Mouse (Mus musculus) liver, postnatal 0 days (tissue): ENCODE measurements around the gene Pard3b. TPM values are rescaled to one million over a fixed set of nuclear protein-coding genes. Genes with fewer than 3 reads are reported as not detected.

Source experiments
- ATAC-seq: fragments of 200-750 bp; cut with Nextera tagmentation; 2 replicates; pipeline ENCODE4 v1.8.0; 2017; ENCODE audit warnings: mild to moderate bottlenecking, moderate library complexity
- DNase-seq: peaks from one replicate; pipeline ENCODE4 v3.0.0-alpha.2; 2016
- H3K27ac ChIP-seq: fragments of 300-500 bp; sonication (generic); 2 replicates; pipeline ENCODE4 v1.5.1; 2014; ENCODE audit warnings: antibody characterized with exemption, moderate library complexity, mild to moderate bottlenecking, low read depth
- H3K27me3 ChIP-seq: fragments of 300-500 bp; sonication (generic); 2 replicates; pipeline ENCODE4 v1.6.1; 2014; ENCODE audit warnings: low read length, control low read depth, mixed read lengths; ENCODE audit not compliant: insufficient read depth
- H3K36me3 ChIP-seq: fragments of 300-500 bp; sonication (generic); replicated peaks from 2 replicates; pipeline ENCODE4 v1.6.1; 2014; ENCODE audit warnings: mild to moderate bottlenecking, control low read depth, low read length, moderate library complexity, mixed read lengths; ENCODE audit not compliant: insufficient read depth
- H3K4me1 ChIP-seq: fragments of 300-500 bp; sonication (generic); 2 replicates; pipeline ENCODE4 v1.6.1; 2014; ENCODE audit warnings: antibody characterized with exemption, mild to moderate bottlenecking, control low read depth; ENCODE audit not compliant: insufficient read depth
- H3K4me2 ChIP-seq: fragments of 300-500 bp; sonication (generic); 2 replicates; pipeline ENCODE4 v1.6.1; 2014; ENCODE audit warnings: low read depth, mild to moderate bottlenecking, low read length, moderate library complexity, mixed read lengths
- H3K4me3 ChIP-seq: fragments of 300-500 bp; sonication (generic); 2 replicates; pipeline ENCODE4 v1.5.1; 2014; ENCODE audit warnings: low read depth, low read length
- H3K9ac ChIP-seq: fragments of 300-500 bp; sonication (generic); replicated peaks from 2 replicates; pipeline ENCODE4 v1.6.1; 2014; ENCODE audit warnings: mild to moderate bottlenecking, moderate library complexity
- H3K9me3 ChIP-seq: fragments of 300-500 bp; sonication (generic); 2 replicates; pipeline ENCODE4 v1.6.1; 2016; ENCODE audit warnings: mild to moderate bottlenecking, control low read depth, low read length, mixed read lengths
- CTCF ChIP-seq: sonication (generic); IDR thresholded peaks from 2 replicates; pipeline ENCODE4 v1.5.1; 2016; ENCODE audit warnings: antibody characterized with exemption, low read depth
- EP300 ChIP-seq: IDR thresholded peaks from 2 replicates; pipeline ENCODE4 v1.6.1; 2016; ENCODE audit warnings: antibody characterized with exemption, low read depth, mild to moderate bottlenecking
- WGBS: fragments of 180-500 bp; shearing (Covaris S2); extraction: QIAGEN DNeasy Blood & Tissue Kit; methylation state at CpG from one replicate; pipeline ENCODE4 v1.1.7; 2014; ENCODE audit not compliant: insufficient replicate concordance; 5-methylcytosine and 5-hydroxymethylcytosine counted together
- polyA plus RNA-seq: library from polyadenylated mRNA; unstranded; fragments of >200 nt; fragmentation: Nextera tagmentation; extraction: Ambion mirVana; gene quantifications from 2 replicates; pipeline ENCODE4 v1.2.1, GENCODE M21; 2015

Pard3b gene
- polyA plus RNA-seq, 1 experiment from 2014 or later, result 2.8 TPM

GRCm38 (mm10) chr1:62041718-62042117 lies 403.1 kb downstream of the Pard3b start:
- Histone ChIP-seq H3K4me2 (no peak overlapping the region), H3K27ac (no peak overlapping the region), H3K9ac (no peak overlapping the region), H3K27me3 (no peaks in the 10 kb centered on the region), H3K4me3 (no peak overlapping the region), H3K9me3 (no peaks in the 10 kb centered on the region), H3K36me3 (no peaks in the 10 kb centered on the region), H3K4me1 (no peaks in the 10 kb centered on the region)
- WGBS, result 37% methylated on average over 3 of the region's 3 CpGs
- TF ChIP-seq EP300 (no peak), CTCF (no peak)
- ATAC-seq (no peak), DNase-seq (peak; percentile 14)

- ATAC-seq (no peak), DNase-seq (no peak)
- WGBS, result 52% methylated on average over 4 of the region's 4 CpGs
- no peak overlapping the region for H3K9ac ChIP-seq
- H3K27me3 ChIP-seq, result no peaks in the 10 kb centered on the region
- H3K9me3 ChIP-seq, result no peaks in the 10 kb centered on the region
- H3K4me2 ChIP-seq, result no peak overlapping the region
- H3K27ac ChIP-seq, result no peak overlapping the region
- TF ChIP-seq CTCF, result no peak
- no peak for TF ChIP-seq EP300
- H3K4me3 ChIP-seq, result no peak overlapping the region
- no peaks in the 10 kb centered on the region for H3K36me3 ChIP-seq
- H3K4me1 ChIP-seq, result peaks cover 9% of the 10 kb centered on the region
These were observed 410.0 kb downstream of the Pard3b start for GRCm38 (mm10) chr1:62048592-62048991.

- no peak for DNase-seq
- Histone ChIP-seq H3K9me3 (no peaks in the 10 kb centered on the region), H3K36me3 (no peaks in the 10 kb centered on the region), H3K9ac (no peak overlapping the region), H3K27me3 (no peaks in the 10 kb centered on the region), H3K4me1 (peaks cover 9% of the 10 kb centered on the region), H3K4me2 (no peak overlapping the region), H3K27ac (no peak overlapping the region), H3K4me3 (no peak overlapping the region)
- 18% methylated on average over 1 of the region's 1 CpGs for WGBS
- ATAC-seq, result no peak
- TF ChIP-seq CTCF (no peak), EP300 (no peak)
These were observed 412.7 kb downstream of the Pard3b start for GRCm38 (mm10) chr1:62051186-62051825.

DNA sequence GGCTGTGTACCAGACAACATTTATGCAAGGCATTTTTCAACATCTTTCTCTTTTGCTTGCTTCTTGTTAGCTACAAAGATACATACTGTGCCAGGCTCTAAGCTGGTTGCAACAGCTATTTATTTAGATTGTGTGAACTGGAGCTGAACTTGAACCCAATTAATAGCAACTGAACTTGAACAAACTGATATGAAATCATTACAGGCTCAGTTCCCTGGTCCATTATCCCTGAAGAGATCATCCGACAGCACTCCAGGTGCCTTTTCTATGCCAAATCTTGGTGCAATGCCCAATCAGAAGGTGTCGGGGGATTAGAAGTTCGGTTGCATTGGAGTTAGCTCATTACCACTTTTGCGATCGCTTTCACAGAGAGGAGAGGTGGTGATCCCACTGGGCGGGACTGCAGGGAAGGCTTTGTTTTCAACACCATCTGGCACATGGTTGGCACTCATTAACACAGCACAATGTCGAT lies 414.6 kb downstream of the Pard3b start:
- H3K27me3 ChIP-seq, result no peaks in the 10 kb centered on the region
- no peaks in the 10 kb centered on the region for H3K9me3 ChIP-seq
- H3K4me1 ChIP-seq, result peaks cover 9% of the 10 kb centered on the region
- no peaks in the 10 kb centered on the region for H3K36me3 ChIP-seq
- H3K9ac ChIP-seq, result no peak overlapping the region
- no peak for TF ChIP-seq CTCF
- TF ChIP-seq EP300, result 0 out of 2 replicates have a peak, but pooled peaks have one; percentile 25
- ATAC-seq, result no peak
- no peak overlapping the region for H3K4me3 ChIP-seq
- H3K4me2 ChIP-seq, result no peak overlapping the region
- no peak for DNase-seq
- 68% methylated on average over 7 of the region's 7 CpGs for WGBS
- H3K27ac ChIP-seq, result no peak overlapping the region

- DNase-seq, result no peak
- no peak overlapping the region for H3K4me2 ChIP-seq
These were observed 416.7 kb downstream of the Pard3b start for GRCm38 (mm10) chr1:62055280-62055679.

DNA sequence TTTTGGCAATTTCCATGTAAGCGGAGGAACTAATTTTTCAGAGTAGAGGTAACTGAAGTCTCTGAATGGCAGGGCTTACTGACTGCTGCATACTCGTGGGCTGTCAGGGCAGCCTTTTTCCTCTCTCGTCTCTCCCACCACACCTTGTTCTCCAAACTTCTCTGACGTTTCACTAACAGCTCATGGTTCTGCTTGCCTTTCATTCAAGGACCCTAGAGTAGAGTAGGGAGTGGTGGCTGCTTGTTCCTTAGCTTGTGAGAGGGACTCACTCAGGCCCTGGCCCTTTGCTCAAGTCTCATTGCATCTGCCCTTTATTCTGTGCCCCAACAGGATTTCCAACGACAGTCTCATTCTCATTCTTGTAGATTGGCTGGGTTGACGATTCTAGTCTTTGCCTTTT lies 432.0 kb downstream of the Pard3b start:
- no peak overlapping the region for H3K9ac ChIP-seq
- H3K4me2 ChIP-seq, result no peak overlapping the region
- H3K4me1 ChIP-seq, result no peaks in the 10 kb centered on the region
- ATAC-seq (no peak), DNase-seq (no peak)
- no peaks in the 10 kb centered on the region for H3K9me3 ChIP-seq
- no peak overlapping the region for H3K27ac ChIP-seq
- 77% methylated on average over 6 of the region's 6 CpGs for WGBS
- no peaks in the 10 kb centered on the region for H3K27me3 ChIP-seq
- no peaks in the 10 kb centered on the region for H3K36me3 ChIP-seq
- no peak overlapping the region for H3K4me3 ChIP-seq
- TF ChIP-seq CTCF, result no peak
- TF ChIP-seq EP300, result no peak

More at GRCm38 (mm10) chr1:62055280-62055679, 416.7 kb downstream of the Pard3b start:
- Histone ChIP-seq H3K9ac (no peak overlapping the region), H3K4me1 (peaks cover 7% of the 10 kb centered on the region), H3K9me3 (no peaks in the 10 kb centered on the region), H3K27me3 (no peaks in the 10 kb centered on the region), H3K36me3 (no peaks in the 10 kb centered on the region), H3K4me3 (no peak overlapping the region), H3K27ac (no peak overlapping the region)
- TF ChIP-seq EP300, result no peak
- TF ChIP-seq CTCF, result no peak
- no peak for ATAC-seq
- 71% methylated on average over 6 of the region's 6 CpGs for WGBS

GRCm38 (mm10) chr1:62071139-62071538 lies 432.5 kb downstream of the Pard3b start:
- H3K4me3 ChIP-seq, result no peak overlapping the region
- no peak for TF ChIP-seq EP300
- TF ChIP-seq CTCF, result no peak
- no peaks in the 10 kb centered on the region for H3K27me3 ChIP-seq
- H3K27ac ChIP-seq, result no peak overlapping the region
- WGBS, result 65% methylated on average over 7 of the region's 7 CpGs
- H3K9ac ChIP-seq, result no peak overlapping the region
- ATAC-seq (no peak), DNase-seq (no peak)
- no peaks in the 10 kb centered on the region for H3K4me1 ChIP-seq
- no peaks in the 10 kb centered on the region for H3K36me3 ChIP-seq
- no peaks in the 10 kb centered on the region for H3K9me3 ChIP-seq
- no peak overlapping the region for H3K4me2 ChIP-seq
